Mouse (Mus musculus) cerebellum, postnatal 14 days (tissue): ENCODE data around the gene Tent5b.

Source experiments
- DNase-seq, 2 experiments: peaks; one replicate each; pipeline ENCODE4 v3.0.0; 2021; ENCODE audit warnings: mixed read lengths in 2 of 2

The Tent5b gene

DNA sequence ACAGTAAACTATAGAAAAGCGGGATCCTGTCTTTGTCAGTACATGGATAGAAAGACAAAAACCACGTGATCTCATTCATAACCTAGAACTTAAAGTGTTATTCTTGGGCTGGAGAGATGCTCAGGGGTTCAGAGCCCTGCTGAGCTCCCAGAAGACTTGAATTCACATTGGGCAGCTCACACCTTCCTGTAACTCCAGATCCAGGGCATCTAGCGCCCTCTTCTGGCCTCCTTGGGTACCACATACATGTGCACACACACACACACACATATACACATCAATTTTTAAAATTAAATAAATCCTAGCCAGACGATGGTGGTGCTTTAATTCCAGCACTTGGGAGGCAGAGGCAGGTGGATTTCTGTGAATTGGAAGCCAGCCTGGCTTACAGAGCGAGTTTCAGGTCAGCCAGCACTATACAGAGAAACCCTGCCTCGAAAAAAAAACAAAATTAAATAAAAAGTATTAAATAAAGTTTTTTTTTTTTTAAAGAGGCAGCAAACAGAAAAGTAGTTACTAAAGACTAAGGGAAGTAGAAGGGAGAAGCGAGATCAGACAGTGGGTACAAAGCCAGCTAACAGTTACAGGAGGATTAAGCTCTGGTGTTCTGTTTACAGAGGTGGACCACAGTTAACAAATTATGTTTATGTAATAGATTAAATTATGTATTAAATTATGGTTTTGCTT lies 8.7 kb upstream of the Tent5b start:
- DNase-seq = no peak

GRCm38 (mm10) chr4:133473833-133474232 lies 6.1 kb upstream of the Tent5b start:
- no peak for DNase-seq

GRCm38 (mm10) chr4:133480185-133480537 lies 229 bp downstream of the Tent5b start:
- DNase-seq = no peak

- no peak for DNase-seq
Observed at GRCm38 (mm10) chr4:133480754-133481153, 822 bp downstream of the Tent5b start.

DNA sequence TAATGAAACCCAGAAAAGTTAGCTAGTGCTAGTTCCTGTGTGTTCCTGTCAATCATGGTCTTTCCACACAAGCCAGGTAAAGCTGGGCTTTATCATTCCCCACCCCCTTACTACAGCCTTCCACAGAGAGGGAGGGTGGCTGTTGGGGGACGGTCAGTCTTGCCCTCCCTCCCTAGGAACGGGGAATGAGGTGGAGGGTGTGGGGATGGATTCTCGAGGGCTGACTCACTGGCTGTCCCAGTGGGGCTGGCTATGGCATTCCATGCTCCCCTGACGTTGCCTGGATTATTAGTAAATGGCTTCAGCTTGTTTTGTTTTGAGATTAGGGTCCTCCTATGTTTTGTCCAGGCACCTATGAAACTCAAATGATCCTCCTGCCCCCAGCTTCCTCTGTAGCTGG lies 1.6 kb downstream of the Tent5b start:
- no peak for DNase-seq

- DNase-seq = no peak
Observed at GRCm38 (mm10) chr4:133482479-133482878, 2.5 kb downstream of the Tent5b start.

DNA sequence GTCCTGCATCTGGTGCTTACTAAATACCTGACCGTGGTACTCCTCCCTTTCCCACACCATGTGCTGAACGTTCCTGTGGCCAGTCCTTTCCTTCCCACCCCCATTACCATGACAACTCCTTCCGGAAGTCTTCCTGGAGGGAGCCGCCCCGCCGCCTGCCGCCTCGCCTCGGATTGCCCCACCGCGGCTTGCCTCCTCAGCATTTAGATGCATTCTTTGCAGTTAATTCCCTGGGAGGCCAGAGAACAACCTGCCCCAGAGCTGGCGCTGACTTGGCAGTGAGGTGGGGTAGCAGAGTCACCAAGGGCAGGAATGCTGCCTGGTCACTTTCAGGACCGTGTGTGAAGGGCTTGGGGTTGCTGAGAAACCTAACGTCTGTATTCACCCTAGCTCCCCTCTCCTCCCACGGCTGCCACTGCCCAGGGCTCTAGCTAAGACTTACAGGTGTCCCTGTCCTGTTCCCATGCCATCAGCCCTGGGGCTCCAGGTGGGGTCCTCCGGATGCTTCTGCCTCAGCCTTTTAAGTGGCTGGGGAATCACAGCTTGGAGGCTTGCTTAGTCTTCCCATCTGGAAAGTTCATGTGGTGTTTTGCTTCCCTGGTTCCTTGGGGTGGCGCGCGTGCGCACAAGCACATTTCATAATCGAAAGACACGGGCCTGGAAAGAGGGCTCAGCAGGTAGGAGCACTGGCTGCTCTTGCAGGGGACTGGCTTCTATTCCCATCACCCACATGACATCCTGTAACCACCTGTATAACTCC lies 4.5 kb downstream of the Tent5b start:
- DNase-seq = no peak

- DNase-seq = peak in 1 of 2 experiments; percentile 50
Observed at GRCm38 (mm10) chr4:133485691-133486425, 5.9 kb downstream of the Tent5b start.

DNA sequence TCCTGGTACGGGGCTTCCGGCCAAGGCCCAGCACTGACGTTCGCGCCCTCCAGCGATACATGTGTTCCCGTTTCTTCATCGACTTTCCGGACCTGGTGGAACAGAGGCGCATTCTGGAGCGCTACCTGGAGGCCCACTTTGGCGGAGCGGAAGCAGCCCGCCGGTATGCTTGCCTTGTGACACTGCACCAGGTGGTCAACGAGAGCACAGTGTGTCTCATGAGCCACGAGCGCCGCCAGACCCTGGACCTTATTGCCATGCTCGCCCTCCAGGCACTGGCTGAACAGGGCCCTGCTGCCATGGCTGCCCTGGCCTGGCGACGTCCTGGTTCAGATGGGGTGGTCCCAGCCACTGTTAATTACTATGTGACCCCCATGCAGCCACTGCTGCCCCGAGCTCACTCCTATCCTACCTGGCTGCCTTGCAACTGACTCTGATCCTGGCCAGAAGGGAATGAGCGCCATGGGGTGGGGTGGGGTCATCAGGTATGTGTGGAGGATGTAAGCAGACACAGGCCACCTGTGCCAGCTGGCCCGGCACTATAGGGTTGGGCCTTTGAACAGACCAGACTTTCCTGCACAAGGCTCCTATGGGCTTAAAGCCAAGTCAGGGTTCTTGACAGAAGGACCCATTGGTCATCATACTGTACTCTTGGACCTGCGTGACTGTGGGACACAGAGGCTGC lies 6.9 kb downstream of the Tent5b start:
- peak in 1 of 2 experiments; percentile 56 for DNase-seq

- no peak for DNase-seq
Observed at GRCm38 (mm10) chr4:133488619-133489392, 8.9 kb downstream of the Tent5b start.

- DNase-seq = no peak
Observed at GRCm38 (mm10) chr4:133489489-133490245, 9.7 kb downstream of the Tent5b start.

GRCm38 (mm10) chr4:133491800-133492199 lies 11.9 kb downstream of the Tent5b start:
- DNase-seq = no peak

- no peak for DNase-seq
Observed at GRCm38 (mm10) chr4:133493895-133494294, 14.0 kb downstream of the Tent5b start.

- peak; percentile 93 to 97 for DNase-seq
Observed at GRCm38 (mm10) chr4:133494432-133494831, 14.5 kb downstream of the Tent5b start.

GRCm38 (mm10) chr4:133494867-133495266 lies 14.9 kb downstream of the Tent5b start:
- DNase-seq = no peak

DNA sequence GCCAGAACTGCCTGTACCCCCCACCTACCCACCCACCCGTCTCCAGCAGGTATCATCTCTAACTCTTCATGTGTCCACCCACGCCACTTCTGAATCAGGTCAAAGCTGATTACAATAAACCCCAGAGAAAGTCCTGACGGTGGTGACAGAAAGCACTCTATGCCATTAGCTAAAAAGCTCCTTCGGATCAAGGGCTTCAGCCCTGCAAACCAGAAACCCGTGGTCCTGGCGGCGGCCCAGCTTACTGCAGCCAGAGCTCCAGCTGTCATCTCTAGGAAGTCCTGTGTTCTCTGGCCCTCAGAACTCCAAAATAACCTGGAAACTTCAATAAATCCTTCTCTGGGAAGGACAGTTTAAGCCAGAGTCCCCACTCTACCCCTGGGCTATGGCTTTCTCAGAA lies 15.8 kb downstream of the Tent5b start:
- DNase-seq = peak; percentile 74 to 85

GRCm38 (mm10) chr4:133496738-133497445 lies 17.0 kb downstream of the Tent5b start:
- peak in 1 of 2 experiments; percentile 45 for DNase-seq

DNA sequence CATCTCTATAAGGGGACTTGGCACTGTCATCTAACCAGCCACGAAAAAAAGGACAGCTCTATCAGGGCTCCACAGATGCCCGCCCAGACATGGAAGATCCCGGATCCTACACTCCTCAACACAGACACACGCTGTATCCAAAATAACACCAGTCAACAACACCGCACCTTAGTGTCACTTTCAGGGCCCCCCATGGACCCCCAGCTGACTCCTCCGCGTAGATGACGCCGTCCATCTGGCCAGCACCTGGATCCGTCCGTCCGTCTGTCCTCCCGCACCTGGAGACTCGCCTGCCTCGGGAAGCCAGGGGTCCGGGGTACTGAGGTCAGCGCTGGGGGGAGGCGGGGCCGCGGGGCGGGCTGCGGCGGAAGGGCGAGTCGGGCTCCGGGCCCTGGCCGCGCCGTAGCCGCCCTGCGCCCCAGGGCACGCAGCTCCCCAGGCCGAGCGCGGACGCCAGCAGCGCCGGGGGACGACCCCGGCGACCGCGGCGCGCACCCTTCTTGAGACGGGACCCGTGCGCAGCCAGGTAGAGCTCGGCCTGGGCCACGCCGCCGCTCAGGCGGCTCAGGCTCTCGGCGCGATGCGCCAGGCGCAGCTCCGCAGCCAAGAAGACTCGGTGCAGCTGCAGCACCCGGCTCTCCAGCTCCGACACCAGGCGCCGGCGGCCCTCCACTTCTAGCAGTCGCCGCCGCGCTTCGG lies 17.7 kb downstream of the Tent5b start:
- peak; percentile 70 to 71 for DNase-seq

GRCm38 (mm10) chr4:133498160-133498724 lies 18.3 kb downstream of the Tent5b start, which contains the start of gene Trnp1:
TSS of gene Trnp1 (minus strand) at chr4:133498550.
- peak; percentile 88 to 93 for DNase-seq

GRCm38 (mm10) chr4:133501514-133501913 lies 21.6 kb downstream of the Tent5b start:
- no peak for DNase-seq
